Mouse (Mus musculus) left cerebral cortex, adult 8-10 months (tissue): ENCODE measurements around the gene Slc12a9. TPM values are rescaled to one million over a fixed set of nuclear protein-coding genes. Genes with fewer than 3 reads are reported as not detected.
A peak's percentile ranks its signal among the peaks of the same experiment; 100 is the strongest.

ENCODE experiments used
- DNase-seq, 2 experiments: peaks; one replicate each; pipeline ENCODE4 v3.0.0; 2022; ENCODE audit warnings: low spot score in 2 of 2
- total RNA-seq, 4 experiments: library from RNA; stranded (reverse); gene quantifications; 2 replicates each; pipeline ENCODE4 v1.2.4; 2022

Slc12a9 gene
- 10 to 100 TPM; 24.4 to 28.0 (median 26.5) TPM for total RNA-seq

DNA sequence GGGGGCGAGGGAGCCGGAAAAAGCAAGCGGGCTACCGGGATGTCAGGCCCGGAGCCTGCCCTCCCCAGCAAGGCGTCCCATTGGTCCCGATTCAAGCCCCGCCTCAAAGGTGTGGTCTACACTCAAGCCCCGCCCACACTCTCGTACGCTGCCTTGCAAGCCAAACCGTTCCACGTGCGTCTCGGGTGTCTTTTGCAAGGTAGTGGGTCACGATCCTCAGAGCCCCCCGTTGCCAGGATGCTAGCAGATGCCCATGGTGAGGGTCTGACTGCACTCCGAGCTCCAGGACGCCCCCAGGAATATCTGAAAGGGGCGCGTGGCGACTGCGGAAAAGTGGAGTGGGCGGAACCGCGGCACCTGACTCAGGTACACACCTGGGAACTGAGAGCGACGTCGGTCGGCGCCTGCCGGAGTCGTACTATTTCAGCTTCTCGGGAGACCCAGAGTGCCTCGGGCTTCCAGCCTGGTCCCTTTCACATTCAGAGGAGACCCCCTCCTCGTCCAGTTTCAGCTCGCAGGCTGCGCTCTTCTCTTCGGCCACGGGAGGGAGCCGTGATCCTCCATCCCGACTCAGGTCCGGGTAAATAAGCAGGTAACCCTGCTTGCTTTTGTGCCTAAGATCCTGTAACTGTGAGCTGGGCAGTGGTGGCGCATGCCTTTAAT, at the start of gene Slc12a9:
TSS of gene Slc12a9 (minus strand) at position 86 of the 663 bp plus-strand sequence.
- DNase-seq, result peak; percentile 80 to 92

GRCm38 (mm10) chr5:137381152-137381551, 47.8 kb upstream of the Slc12a9 start:
- DNase-seq, result peak in 1 of 2 experiments; percentile 21

DNA sequence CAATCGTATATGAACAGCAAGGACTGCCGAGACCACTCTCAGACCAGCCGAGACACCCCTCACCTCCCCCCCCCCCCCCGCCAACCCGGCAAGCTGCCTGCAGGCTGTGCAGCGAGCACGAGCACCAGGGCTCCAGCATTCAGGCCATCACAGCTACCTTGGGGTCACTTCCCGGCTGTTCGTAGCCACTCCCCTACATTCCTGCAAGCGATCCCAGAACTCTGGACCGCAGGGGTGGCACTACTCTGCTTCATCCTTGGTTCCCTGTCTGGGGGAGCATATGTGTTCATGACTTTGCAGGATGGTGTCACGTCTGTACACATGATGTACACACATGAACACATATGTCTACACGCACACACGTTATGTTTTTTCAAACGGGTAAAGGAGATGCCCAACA, 44.2 kb upstream of the Slc12a9 start:
- DNase-seq, result no peak

- DNase-seq, result no peak
Measured at GRCm38 (mm10) chr5:137377176-137377575, 43.8 kb upstream of the Slc12a9 start.

DNA sequence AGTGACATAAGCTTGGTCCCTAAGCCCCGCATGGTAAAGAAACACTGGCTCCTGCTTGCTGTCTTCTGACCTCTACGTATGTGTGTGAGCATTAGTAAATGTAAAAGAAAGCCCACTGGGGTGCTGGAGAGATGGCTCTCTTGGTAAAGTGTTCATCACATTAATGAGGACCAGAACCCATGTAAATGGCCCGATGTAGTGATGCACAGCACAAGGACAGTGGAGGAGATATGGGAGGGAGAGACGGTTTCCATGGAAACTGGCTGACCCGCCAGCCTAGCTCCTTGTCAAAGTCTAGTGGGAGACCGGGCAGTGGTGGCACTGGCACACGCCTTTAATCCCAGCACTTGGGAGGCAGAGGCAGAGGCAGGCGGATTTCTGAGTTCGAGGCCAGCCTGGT, 43.3 kb upstream of the Slc12a9 start:
- DNase-seq, result no peak

GRCm38 (mm10) chr5:137376198-137376597, 42.8 kb upstream of the Slc12a9 start:
- no peak for DNase-seq

GRCm38 (mm10) chr5:137375627-137376026, 42.2 kb upstream of the Slc12a9 start:
- DNase-seq, result no peak

- no peak for DNase-seq
Measured at GRCm38 (mm10) chr5:137374521-137375080, 41.2 kb upstream of the Slc12a9 start.

GRCm38 (mm10) chr5:137373371-137373950, 40.1 kb upstream of the Slc12a9 start:
- no peak for DNase-seq

DNA sequence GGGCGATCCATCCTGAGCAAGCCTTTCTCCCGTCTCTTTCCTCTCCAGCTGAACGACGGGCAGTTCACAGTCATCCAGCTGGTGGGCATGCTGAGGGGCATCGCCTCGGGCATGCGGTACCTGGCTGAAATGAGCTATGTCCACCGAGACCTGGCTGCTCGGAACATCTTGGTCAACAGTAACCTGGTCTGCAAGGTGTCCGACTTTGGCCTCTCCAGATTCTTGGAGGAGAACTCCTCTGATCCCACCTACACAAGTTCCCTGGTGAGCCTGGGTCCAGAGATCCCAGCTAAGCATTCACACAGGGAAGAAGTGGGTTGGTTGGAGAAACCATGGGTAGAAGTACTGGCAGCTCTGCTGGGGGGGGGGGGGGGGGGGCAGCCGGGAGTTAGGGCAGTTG, 36.3 kb upstream of the Slc12a9 start:
- no peak for DNase-seq

GRCm38 (mm10) chr5:137358382-137358781, 25.0 kb upstream of the Slc12a9 start:
- no peak for DNase-seq

DNA sequence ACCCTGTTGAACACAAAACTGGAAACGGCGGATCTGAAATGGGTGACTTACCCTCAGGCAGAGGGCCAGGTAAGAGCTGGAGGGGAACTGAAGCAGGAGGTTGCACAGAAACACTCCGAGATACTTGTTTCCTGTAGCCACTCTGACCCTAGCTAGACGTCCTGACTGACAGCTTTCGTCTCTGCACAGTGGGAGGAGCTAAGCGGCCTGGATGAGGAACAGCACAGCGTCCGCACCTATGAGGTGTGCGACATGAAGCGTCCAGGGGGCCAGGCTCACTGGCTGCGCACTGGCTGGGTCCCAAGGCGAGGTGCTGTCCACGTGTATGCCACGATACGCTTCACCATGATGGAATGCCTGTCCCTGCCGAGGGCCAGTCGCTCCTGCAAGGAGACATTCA, 20.7 kb upstream of the Slc12a9 start:
- DNase-seq, result no peak

DNA sequence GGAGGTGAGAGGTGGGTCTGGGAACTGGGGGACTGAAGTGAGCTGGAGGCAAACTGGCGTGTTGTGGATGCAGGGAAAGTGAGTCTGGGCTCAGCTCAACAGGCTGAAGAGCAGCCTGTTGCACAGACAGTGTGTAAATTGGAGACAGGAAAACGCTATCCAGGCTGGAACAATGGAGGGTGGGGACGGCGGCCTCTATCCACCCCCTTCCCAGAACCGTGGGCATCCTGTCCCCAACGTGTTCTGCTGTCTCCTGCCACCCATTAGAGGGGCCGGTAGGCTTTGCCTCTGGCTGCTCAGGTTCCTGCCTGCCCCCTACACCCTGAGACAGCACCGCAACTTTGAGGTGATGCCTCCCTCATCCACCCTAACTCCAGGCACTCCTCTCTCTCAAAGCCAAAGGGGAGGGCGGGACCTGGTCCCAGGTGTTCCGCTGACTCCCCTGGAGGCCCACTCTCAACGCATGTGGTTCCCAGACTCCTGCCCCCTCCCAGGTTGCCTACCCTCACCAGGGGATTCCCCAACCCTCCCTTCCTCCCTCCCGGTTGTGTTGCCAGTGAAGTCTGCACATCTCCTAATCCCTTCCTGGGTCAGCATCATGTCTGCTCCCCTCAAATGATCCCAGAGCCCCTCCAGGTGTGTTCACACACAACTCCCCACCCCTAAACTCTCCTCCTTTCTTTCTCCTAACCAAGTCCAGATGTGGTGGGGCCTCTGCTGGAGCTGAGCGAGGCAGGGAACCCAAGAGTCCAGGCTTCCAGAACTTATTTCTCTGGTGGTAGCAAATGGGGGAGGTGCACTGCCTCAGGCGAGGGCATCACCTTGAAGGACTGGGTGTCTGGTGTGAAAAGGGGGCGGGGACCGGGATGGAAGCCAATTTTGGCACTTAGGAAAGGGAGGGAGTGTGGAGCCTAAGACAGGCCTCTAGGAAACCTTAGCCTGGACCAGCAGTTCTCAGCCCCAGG, 18.9 kb upstream of the Slc12a9 start:
- DNase-seq, result no peak

DNA sequence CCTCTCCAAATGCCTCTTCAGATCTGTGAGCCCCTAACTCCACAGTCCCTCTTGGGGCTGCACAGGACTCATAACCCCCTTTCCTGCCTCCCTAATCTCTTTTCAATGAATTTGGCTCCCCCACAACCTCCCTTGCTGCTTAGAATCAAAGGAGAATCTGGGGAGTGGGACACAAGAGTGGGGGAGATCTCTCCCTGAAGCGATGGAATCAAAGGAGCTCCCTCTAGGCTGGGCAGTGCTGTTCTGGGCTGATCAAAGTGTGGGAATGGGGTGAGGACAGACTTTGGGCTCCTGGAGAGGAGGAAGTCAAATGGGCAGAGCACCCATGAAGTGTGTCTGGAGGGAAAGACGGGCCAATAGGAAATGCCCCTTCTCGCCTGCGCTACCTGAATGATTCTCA, 18.0 kb upstream of the Slc12a9 start:
- no peak for DNase-seq

DNA sequence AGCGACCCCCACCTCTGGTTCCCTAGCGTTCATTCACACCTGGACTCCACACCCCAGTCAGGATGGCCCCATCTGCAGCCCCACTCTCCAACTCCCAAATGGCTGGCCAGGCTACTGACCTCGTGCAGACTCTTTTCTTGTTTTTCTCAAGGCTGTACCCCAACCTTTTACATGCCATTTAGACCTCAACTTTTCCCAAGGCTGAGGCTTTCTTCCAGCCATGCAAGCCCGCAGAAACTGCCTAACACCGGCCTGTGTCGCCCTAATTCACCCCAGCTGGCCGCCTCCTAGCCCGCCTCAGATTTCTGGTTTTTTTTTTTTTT, 17.6 kb upstream of the Slc12a9 start:
- no peak for DNase-seq

GRCm38 (mm10) chr5:137350205-137351057, 17.0 kb upstream of the Slc12a9 start:
- DNase-seq, result no peak

- peak in 1 of 2 experiments; percentile 61 for DNase-seq
Measured at GRCm38 (mm10) chr5:137349384-137350204, 16.2 kb upstream of the Slc12a9 start, which contains the start of gene Ephb4. TSS of gene Ephb4 (plus strand) at chr5:137350109.

- DNase-seq, result no peak
Measured at GRCm38 (mm10) chr5:137348482-137349383, 15.3 kb upstream of the Slc12a9 start.

DNA sequence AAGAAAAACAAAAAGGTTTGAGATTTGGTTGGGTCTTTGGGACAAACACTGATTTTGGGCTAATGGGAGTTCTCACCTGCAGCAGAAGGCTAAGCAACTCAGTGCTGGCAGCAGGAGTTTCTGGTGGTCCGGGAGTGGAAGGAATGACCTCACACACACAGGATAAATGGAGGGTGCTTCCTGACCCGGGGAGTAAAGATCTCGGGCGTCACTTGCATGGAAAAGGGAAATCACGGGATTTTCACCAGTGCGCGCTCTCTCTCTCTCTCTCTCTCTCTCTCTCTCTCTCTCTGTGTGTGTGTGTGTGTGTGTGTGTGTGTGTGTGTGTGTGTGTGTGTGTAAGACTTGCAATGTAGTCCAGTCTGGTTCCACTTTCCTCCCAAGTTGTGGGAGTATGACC, 14.5 kb upstream of the Slc12a9 start:
- DNase-seq, result no peak
